Mouse (Mus musculus) ES-E14 (cell line): ENCODE measurements at regions not wholly inside any gene's neighbourhood (a gene's known extent, or its start where the extent isn't known, plus 50 kb on each side); places are given as distances from the start of the nearest gene placed in this dataset.
A peak's percentile ranks its signal among the peaks of the same experiment; 100 is the strongest.

Experiments
- DNase-seq: peaks from one replicate; pipeline ENCODE4 v3.0.0-alpha.2; 2013; ENCODE audit warnings: low read depth, low spot score
- H3K27ac ChIP-seq: 2 replicates; pipeline ENCODE4 v1.5.1; 2012; ENCODE audit warnings: low read depth, mild to moderate bottlenecking, low read length, moderate library complexity, mixed read lengths; ENCODE audit not compliant: poor library complexity, insufficient read depth, severe bottlenecking
- H3K36me3 ChIP-seq: 2 replicates; pipeline ENCODE4 v1.6.1; 2012; ENCODE audit warnings: mild to moderate bottlenecking, low read length, moderate library complexity, mixed read lengths; ENCODE audit not compliant: control insufficient read depth, poor library complexity, insufficient read depth, severe bottlenecking
- H3K4me1 ChIP-seq, 2 experiments: fragments of 150-350 bp in 1 of 2; sonication (generic) in 1 of 2; 2 replicates each; pipeline ENCODE4 v1.6.1; 2012; ENCODE audit warnings: low read length in 2 of 2, mild to moderate bottlenecking in 1 of 2, mixed read lengths in 1 of 2; ENCODE audit not compliant: control insufficient read depth in 2 of 2, insufficient read depth in 2 of 2, poor library complexity in 1 of 2
- H3K4me3 ChIP-seq, 2 experiments: fragments of 150-350 bp in 1 of 2; sonication (generic) in 1 of 2; 2 replicates each; pipeline ENCODE4 v1.5.1; 2012; ENCODE audit warnings: low read length in 2 of 2, low read depth in 1 of 2, mild to moderate bottlenecking in 1 of 2, mixed read lengths in 1 of 2; ENCODE audit not compliant: insufficient read depth in 1 of 2, poor library complexity in 1 of 2, severe bottlenecking in 1 of 2
- H3K9ac ChIP-seq: 2 replicates; pipeline ENCODE4 v1.6.1; 2012; ENCODE audit warnings: low read depth, mild to moderate bottlenecking, low read length, mixed read lengths; ENCODE audit not compliant: poor library complexity, insufficient read depth, severe bottlenecking
- H3K9me3 ChIP-seq: fragments of 150-350 bp; sonication (generic); 2 replicates; pipeline ENCODE4 v1.6.1; 2012; ENCODE audit warnings: low read depth, mild to moderate bottlenecking, low read length; ENCODE audit not compliant: control insufficient read depth, insufficient read depth
- CHD2 ChIP-seq: IDR thresholded peaks from 2 replicates; pipeline ENCODE4 v1.6.1; 2014; ENCODE audit warnings: mild to moderate bottlenecking, low read depth, low read length, inconsistent platforms
- HCFC1 ChIP-seq: IDR thresholded peaks from 2 replicates; pipeline ENCODE4 v1.6.1; 2012; ENCODE audit warnings: low read length, inconsistent platforms, borderline replicate concordance; ENCODE audit not compliant: insufficient read depth
- MAFK ChIP-seq: IDR thresholded peaks from 2 replicates; pipeline ENCODE4 v1.6.1; 2014; ENCODE audit warnings: mild to moderate bottlenecking, low read depth, low read length, inconsistent platforms; ENCODE audit not compliant: insufficient read depth
- ZC3H11A ChIP-seq: IDR thresholded peaks from 2 replicates; pipeline ENCODE4 v1.6.1; 2012; ENCODE audit warnings: low read depth, mild to moderate bottlenecking, inconsistent platforms, low read length, borderline replicate concordance
- ZNF384 ChIP-seq: IDR thresholded peaks from 2 replicates; pipeline ENCODE4 v1.6.1; 2012; ENCODE audit warnings: low read depth, low read length, inconsistent platforms
- in situ Hi-C, 2 experiments: fragments of 600-800 bp; cut with MboI; formaldehyde crosslinking; loops; one replicate each; pipeline ENCODE4 v1.15.1; 2025; ENCODE audit warnings: low sequenced_read_pairs in 2 of 2, inconsistent platforms in 1 of 2; ENCODE audit not compliant: unreplicated experiment in 2 of 2

- H3K27ac ChIP-seq: no peak overlapping the region
- H3K4me1 ChIP-seq: peaks cover 12 to 18% of the 10 kb centered on the region in 2 experiments; a peak in 3 of 4 replicates
- TF ChIP-seq ZC3H11A: no peak
- no peak for TF ChIP-seq ZNF384
- TF ChIP-seq HCFC1: no peak
- no peak for TF ChIP-seq MAFK
- no peak for TF ChIP-seq CHD2
- no peak overlapping the region for H3K4me3 ChIP-seq
- H3K9ac ChIP-seq: no peak overlapping the region
- no peaks in the 10 kb centered on the region for H3K9me3 ChIP-seq
- no peak for DNase-seq
- in situ Hi-C loops: no loop called here
- no peaks in the 10 kb centered on the region for H3K36me3 ChIP-seq
Measured at GRCm38 (mm10) chr17:47978001-47978400, 53.6 kb upstream of the Foxp4 start.

- TF ChIP-seq HCFC1: no peak
- TF ChIP-seq ZC3H11A: peak; percentile 53
- Histone ChIP-seq H3K36me3 (no peaks in the 10 kb centered on the region), H3K4me3 (no peak overlapping the region), H3K4me1 (peaks cover 12 to 16% of the 10 kb centered on the region in 2 experiments; a peak in 3 of 4 replicates), H3K27ac (no peak overlapping the region; the same call in 1 of the 2 replicates), H3K9me3 (no peaks in the 10 kb centered on the region), H3K9ac (no peak overlapping the region)
- in situ Hi-C loops: no loop called here
- DNase-seq: no peak
Measured at GRCm38 (mm10) chr17:47976999-47977357, 52.5 kb upstream of the Foxp4 start.

GRCm38 (mm10) chr17:47976061-47976998, 51.9 kb upstream of the Foxp4 start:
- Histone ChIP-seq H3K4me3 (peak overlapping the region; percentile 37 to 54), H3K27ac (peak overlapping the region; percentile 67; the same call in 1 of the 2 replicates), H3K4me1 (peaks cover 11 to 15% of the 10 kb centered on the region in 2 experiments; a peak in 3 of 4 replicates), H3K9ac (peak overlapping the region; percentile 58; the same call in 1 of the 2 replicates), H3K9me3 (no peaks in the 10 kb centered on the region), H3K36me3 (no peaks in the 10 kb centered on the region)
- DNase-seq: peak; percentile 71
- TF ChIP-seq ZNF384: no peak
- in situ Hi-C loops: no loop called here

GRCm38 (mm10) chr17:47975281-47976060, 51.0 kb upstream of the Foxp4 start:
- Histone ChIP-seq H3K9ac (peak overlapping the region; percentile 6; the same call in 1 of the 2 replicates), H3K9me3 (no peaks in the 10 kb centered on the region), H3K4me3 (peak overlapping the region; percentile 45 to 48), H3K4me1 (peaks cover 8 to 14% of the 10 kb centered on the region in 2 experiments; a peak in 2 of 4 replicates), H3K27ac (no peak overlapping the region), H3K36me3 (no peaks in the 10 kb centered on the region)
- no peak for DNase-seq
- in situ Hi-C loops: no loop called here
- peak; percentile 25; the same call in 1 of the 2 replicates for TF ChIP-seq ZNF384
- no peak for TF ChIP-seq HCFC1
